Mouse (Mus musculus): Measurements from ENCODE around the gene Cracr2a. TPM values are rescaled to one million over a fixed set of nuclear protein-coding genes. Genes with fewer than 3 reads are reported as not detected.

The Cracr2a gene
- total RNA-seq, 2 experiments from 2014 or later = 2.4 to 4.2 TPM

DNA sequence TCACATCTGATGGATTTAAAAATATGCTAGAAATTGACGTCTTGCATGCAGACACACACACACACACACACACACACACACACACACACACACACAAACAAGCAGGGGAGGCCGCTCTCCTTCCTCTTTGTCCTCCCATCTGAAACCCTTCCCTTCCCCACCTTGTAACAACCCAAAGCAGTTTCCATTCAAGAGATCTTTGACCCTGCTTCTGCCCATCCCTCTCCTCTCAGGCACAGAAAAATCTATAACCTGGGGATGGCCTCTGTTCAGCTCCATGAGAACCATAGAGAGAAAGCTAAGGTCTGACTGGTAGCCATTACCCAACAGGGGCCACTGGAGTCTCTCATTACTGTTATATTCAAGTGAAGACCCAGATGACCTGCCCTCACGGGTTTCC, 117.9 kb downstream of the Cracr2a start:
- ATAC-seq (replicated peaks; ENCODE audit: low FRiP score, poor library complexity, severe bottlenecking) = no peak

DNA sequence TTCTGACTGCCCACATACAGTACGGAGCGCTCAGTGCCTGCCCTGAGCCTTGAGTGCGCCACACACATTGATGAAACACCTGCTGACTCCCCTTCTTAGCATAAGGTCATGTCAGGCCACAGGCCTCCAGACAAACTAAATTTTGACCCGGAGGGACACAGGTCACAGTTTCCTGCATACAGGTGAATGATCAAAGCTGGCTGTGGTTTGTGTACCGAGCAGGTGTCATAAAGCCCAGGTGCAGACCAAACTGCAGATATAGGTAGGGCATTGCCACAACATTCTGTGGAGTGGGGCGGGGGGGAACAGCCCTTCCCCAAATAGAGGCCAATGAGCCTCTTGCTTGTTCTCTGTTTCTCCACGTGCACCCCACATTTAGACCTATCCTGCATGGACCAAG, 119.6 kb downstream of the Cracr2a start:
- ATAC-seq (replicated peaks; ENCODE audit: low FRiP score, poor library complexity, severe bottlenecking) = no peak

DNA sequence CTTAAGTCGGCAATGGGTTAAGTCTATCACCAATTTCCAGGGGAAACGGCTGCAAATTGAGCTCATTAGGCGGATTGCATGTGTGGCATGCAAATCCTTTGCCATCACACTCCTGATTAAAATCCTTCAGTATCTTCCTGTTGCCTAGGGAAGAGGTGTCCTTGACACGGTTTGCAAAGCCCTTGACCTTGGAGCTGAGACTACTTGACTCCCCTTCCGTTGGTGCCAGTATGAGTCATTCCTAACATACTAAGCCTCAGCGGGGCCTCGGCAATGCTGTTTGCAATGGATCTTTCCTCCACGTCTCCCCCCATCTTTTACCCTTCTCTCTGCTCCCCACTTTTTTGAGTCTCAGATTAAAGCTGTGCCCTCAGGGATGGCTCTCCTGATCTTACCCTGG, 122.4 kb downstream of the Cracr2a start:
- ATAC-seq (replicated peaks; ENCODE audit: low FRiP score, poor library complexity, severe bottlenecking) = no peak

DNA sequence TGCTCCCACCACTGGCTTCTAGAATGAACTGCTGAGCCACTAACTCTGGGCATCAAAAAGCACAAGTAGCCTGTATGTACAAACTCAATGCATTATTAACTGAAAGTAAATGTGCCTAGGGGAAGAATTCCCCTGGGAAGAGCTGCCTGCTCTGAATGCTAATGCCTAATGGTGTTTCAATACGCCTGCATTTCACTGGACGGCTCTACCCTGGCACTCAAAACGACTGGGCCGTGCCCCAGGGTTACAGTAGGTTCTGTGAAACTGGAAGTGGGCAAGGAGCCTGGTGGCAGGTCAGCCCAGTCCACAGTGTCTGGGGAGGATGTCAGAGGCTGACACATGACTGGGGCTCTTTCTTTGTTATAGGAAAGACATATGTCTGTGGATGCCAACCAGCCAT, 123.8 kb downstream of the Cracr2a start:
- no peak for ATAC-seq (replicated peaks; ENCODE audit: low FRiP score, poor library complexity, severe bottlenecking)

DNA sequence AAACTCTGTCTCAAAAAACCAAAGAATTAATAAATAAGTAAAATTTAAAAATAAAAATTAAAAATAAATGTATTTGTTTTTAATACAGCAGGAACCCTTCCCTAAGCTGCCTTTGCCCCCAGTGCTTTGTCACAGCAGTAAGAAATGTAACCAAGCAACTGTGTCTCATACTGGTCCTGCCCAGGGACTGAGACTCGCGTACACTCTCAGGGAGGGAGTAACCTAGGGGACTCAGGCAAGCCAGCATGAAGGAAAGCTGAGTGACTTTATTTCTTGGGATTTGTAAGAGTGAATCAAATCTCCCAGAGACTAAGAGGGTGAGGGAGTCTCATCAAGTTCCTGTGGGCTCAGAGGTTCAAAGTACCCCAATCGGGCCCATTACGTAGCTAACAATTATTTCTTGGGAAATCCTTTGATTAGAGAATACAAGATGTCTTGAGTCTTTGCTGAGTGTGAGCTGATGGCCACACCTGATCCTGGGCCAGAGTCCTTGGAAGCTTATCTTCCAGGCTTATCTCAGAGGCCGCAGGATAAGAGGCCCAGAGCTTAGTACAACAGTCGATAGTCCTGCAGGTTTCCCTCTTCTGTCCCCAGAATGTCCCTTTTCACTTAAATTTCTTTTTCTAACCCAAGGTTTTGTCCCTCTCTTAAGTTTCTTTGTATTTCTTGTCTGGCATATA, 126.2 kb downstream of the Cracr2a start:
- no peak for ATAC-seq (replicated peaks; ENCODE audit: low FRiP score, poor library complexity, severe bottlenecking)

DNA sequence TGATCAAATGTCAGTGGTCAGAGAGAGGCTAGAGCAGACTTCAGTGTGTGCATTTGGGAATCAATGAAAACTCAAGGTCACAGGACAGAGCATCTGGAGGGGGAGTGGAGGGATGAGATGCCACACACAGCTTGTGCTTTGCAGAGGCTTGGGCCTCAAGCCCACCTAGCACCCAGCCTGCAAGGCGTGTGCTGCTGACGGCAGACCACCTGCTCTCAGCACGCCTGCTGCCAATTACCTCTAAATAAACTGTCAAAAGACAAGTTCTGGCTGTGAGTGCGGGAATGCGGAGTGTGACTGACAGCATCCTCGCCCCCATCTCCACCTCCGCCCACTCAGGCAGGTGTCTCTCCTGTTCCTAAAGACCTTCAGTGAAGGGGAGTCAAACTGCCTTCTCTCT, 131.2 kb downstream of the Cracr2a start:
- no peak for ATAC-seq (replicated peaks; ENCODE audit: low FRiP score, poor library complexity, severe bottlenecking)

DNA sequence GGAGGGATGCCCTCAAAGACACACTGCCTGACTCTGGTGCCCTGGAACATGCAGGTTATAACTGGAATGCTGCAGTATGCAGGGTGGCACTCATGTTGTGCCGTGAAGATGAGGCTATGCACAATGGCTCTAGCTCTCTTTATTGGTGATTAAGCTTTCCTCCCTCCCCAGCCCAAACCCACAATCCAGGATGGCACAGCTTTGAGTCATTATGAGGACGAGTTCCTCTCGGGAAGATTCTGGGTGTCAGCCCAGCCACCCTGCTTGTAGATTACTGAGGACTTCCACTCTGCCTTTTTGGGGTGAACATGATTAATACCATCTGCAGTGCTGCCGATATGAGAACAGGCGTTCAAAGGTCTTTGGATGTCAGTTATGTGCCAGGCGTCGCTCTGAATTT, 132.5 kb downstream of the Cracr2a start:
- ATAC-seq (replicated peaks; ENCODE audit: low FRiP score, poor library complexity, severe bottlenecking) = no peak

DNA sequence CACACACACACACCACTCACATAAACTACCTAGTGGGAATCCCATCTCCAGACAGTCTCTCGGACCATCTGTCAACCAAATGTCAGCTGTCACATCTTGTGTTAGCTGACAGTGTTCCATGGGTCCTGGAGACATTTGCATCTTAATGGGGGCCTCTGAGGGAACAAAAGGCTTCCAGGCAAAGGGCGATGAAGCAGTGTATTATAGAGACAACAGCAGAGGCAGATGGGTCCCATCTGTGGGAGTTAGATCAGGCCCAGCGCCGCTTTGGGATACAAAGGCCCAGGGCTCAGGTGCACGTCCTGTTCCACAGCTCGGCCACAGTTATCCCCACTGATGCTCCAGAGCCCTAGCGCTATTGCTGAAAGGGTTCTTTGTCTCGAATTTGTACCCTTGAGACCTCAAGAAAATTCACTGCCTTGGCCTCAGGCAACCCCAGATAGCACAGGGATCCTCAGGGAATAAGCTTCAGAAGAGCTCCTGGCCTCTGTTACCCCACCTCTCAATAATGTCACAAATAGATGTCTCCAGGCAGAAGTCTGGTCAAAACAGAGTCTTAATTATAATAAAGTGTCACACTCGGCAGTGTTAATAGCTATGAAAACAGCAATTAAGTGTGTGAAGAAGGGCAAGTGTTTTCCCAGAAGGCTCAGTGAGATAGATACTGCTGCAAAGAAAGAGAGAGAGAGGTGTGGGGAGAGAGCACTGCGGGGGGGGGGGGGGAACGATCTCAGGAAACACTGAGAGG, 140.1 kb downstream of the Cracr2a start:
- no peak for ATAC-seq (replicated peaks; ENCODE audit: low FRiP score, poor library complexity, severe bottlenecking)

DNA sequence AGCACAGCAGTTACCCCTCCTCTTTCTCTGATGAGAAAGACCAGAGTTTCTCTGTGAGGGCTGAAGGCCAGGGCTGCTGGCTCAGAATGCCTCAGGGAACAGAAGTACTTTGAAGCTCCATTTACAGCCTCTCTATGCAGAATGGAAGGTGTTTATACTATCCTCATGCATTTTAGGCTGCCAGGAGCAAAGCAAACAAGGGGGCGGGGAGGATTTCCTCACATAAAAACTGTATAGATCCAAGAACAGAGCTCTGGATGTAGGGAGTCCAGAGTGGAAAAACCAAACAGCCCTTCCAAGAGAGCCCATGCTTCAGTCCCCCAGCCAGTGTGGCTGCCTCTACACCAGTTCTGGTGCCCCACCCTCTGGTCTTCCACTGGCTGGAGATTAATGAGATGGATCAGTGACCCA, 147.1 kb downstream of the Cracr2a start:
- no peak for ATAC-seq (replicated peaks; ENCODE audit: low FRiP score, poor library complexity, severe bottlenecking)

DNA sequence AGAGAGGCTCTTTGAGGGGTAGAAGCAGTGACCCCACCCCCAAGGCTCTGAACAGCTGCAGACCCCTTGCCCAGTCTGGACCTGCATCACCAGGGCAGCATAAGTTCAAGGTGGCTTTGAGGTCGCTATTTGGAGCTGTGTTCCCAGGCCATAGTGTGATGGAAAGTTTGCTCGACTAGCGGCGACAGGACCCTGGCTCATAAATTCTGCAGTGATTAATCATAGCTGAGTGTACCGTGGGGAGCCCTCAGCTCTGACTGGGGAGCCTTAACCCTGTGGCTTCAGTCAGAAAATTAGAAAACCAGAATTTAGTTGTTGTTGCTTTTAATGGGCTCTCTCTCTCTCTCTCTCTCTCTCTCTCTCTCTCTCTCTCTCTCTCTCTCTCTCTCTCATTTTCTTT, 153.8 kb downstream of the Cracr2a start:
- ATAC-seq (replicated peaks; ENCODE audit: low FRiP score, poor library complexity, severe bottlenecking) = no peak

DNA sequence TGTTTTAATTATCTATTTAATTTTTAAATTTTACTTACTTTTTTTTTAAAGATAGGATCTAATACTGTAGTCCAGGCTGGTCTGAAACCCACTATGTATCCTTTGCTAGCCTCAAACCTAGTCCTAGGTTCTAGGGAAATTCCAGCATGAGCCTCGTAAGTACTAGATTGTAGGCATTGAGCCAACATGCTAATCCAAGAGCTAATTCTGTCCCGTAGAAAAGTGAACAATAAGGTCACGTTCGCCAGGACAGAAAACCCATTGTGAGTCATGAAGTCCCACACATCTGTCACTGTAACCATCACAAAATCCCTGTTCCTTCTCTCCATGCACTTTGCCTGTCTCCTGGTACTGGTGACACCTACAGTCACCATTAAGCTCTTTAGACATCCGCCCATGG, 154.3 kb downstream of the Cracr2a start:
- ATAC-seq (replicated peaks; ENCODE audit: low FRiP score, poor library complexity, severe bottlenecking) = no peak

DNA sequence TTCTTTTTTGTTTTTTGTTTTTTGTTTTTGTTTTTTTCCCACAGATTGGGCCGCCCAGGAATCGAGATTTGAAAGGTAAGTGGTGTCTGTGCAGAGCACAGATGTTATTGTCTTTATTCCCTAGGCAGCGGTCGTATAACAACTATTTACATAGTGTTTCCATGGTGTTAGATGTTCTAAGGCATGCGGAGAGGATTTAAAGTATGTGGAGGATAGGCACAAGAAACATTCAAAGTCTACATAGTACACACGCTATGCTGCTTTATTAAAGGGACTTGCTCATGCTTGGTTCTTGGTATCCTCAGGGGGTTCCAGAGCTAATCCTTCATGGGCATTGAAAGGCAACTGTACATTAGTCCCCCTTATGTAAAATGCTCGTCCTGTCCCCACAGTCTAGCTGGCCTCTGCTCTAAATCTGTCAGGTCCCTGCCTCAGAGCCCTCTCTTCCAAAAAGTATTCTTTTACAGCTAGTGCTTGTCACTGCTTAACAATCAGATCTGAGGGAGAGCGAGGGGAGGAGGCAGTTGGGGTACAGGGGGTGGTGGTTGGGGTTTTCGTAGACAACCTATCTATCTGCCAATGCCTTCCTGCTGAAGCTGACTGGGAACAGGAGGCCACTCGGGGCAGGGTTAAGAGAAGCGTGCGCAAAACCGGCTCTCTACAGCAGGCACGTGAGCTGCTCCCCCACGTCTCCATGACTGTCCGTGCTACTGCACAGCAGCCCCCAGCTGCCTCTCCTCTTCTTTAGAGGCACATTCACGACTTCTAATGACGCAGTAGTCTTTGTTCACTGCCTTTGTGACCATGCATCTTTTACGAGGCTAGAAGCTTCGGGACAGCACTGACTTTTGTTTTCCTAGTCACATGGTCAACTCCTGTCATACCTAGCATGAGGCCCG, 156.3 kb downstream of the Cracr2a start:
- no peak for ATAC-seq (replicated peaks; ENCODE audit: low FRiP score, poor library complexity, severe bottlenecking)

DNA sequence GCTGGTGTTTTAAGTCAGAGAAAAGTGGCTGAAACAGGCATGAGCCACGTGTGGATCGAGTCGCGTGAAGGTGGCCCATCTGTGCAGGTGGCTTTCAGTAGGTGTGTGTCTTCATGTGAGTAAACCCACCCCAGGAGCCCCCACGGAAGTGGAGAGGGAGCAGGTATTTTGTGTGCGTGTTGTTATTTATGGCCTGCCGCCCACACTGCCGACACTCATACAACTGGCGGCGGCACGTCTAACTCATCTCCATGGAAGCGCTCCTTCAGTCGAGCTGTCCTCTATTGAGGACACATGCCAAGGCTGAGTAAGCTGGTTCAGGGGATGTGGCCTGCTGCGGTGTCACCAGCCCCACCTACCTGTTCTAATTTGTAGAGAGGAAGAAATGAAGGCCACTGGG, 158.7 kb downstream of the Cracr2a start:
- no peak for ATAC-seq (replicated peaks; ENCODE audit: low FRiP score, poor library complexity, severe bottlenecking)

DNA sequence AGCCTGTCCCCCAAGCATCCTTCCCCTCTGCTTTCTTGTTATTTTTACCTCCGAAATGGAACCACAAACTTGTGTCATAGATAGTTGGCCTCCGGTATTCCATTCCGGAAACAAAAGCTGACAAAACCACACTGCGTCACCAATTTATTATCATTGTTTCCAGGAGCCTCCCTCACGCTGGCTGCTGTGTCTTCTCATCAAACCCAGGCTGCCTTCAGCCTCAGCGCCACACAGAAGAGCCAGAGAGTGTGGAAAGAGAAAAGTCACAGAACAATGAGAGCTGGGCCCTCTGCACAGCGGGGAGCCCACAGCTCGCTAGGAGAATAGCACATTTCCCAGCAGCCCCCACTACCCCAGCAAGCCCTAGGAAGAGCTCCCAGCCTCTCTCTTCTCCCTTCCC, 162.0 kb downstream of the Cracr2a start:
- ATAC-seq (replicated peaks; ENCODE audit: low FRiP score, poor library complexity, severe bottlenecking) = no peak

Other genes with a start within 250 kb of the Cracr2a start
- 4.0 and 15.0 TPM in 2 replicates for gene Parp11, start 114.5 kb upstream of the Cracr2a start, total RNA-seq (2015; ENCODE audit: low replicate concordance)
- 24.2 and 25.0 TPM in 2 replicates for gene Parp11, start 114.5 kb upstream of the Cracr2a start, total RNA-seq (2017; ENCODE audit: low replicate concordance)
- not detected in 2 replicates for gene Prmt8, start 208.1 kb downstream of the Cracr2a start, total RNA-seq (2015; ENCODE audit: low replicate concordance)
- not detected in 2 replicates for gene Prmt8, start 208.1 kb downstream of the Cracr2a start, total RNA-seq (2017; ENCODE audit: low replicate concordance)

Data from erythroblast, adult 5-6 weeks (primary cell).